Mouse (Mus musculus) right cerebral cortex, postnatal 10 days (tissue): Measurements from ENCODE around the gene Lce1i.
"Not testable (repeated sequence)": the region's sequence is repeated elsewhere in the genome, so short reads cannot be mapped to it uniquely, and the experiment has no call there.

Experiments
- DNase-seq, 2 experiments: peaks; one replicate each; pipeline ENCODE4 v3.0.0; 2021; ENCODE audit warnings: low spot score in 2 of 2

Lce1i gene

DNA sequence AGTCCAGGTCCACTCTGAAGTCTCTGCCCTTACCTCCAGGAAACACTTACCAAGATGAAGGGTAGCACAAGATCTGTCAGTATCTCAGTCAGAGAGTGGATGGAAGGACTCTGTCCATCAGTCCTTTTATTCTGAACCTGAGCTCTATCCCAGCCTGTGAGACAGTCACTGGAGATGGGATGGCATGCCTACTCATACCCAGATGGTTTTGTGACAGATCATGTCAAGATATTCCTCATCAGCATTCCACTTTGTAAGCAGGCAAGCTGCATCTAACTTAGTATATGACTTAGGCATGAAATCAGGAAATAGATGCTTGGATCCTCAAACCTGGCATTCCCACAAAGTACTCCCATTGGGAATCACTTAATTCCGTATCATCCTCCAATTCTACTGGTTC, at the start of gene Lce1i:
Gene Lce1i, minus strand, starts transcription at position 101 of the 400 bp plus-strand sequence.
- no peak for DNase-seq

DNA sequence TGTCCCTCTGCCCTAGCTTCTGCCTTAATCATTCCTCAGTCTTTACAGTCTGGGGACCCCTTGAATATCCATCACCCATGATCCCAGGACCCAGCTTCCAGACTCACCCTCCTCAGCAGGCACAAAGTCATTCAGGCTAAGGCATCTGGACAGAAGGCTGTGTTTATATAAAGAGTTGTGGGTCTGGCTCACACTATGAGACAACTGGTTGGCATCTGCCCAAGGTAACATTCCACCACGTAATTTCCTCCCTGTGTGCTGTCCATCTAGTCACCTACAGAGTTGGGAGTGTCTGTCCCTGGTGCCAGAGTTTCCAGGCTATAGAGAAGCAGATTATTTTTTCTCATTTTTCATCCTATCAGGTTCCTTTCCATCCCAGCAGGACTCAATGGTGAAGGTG, 48.4 kb upstream of the Lce1i start, which contains the start of gene Kprp:
Gene Kprp, minus strand, starts transcription at position 140 of the 400 bp plus-strand sequence.
- no peak for DNase-seq

DNA sequence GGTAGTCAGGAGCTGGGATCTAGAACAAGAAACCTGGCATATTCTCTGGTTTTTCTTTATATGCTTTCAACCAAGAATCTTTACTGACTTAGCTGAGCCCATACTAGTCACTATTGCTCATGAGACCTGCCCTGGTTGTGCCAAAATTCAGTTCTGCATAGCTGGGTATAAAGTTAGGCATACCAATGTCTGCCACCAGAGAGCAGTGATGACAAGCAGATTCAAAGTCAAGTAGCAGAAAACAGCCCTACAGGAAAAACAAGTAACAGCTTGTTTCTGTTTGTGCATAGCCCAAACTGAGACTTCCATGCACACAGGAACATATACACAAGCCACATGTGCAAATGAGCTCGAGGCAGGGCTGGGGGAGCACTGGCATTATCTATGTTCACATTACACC, 47.1 kb upstream of the Lce1i start:
- DNase-seq = no peak

DNA sequence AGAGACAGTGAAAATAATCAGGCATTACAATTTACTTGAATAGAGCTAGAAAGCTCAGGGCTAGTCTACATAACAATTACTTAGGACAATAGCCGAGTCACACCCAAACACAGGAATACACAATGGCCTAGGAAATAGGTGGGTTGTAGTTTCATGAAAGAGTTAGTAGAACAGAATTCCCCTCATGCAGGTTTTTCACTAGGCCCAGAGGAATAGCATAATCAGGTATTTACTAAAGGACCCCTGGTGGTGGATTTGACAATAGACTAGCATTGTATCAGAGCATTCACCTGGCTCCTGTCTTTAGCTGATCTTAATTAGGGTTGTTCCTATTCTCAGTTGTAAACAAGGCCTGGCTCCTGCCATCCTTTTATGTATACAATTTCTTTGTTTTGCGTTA, 37.3 kb upstream of the Lce1i start:
- not testable (repeated sequence) for DNase-seq

DNA sequence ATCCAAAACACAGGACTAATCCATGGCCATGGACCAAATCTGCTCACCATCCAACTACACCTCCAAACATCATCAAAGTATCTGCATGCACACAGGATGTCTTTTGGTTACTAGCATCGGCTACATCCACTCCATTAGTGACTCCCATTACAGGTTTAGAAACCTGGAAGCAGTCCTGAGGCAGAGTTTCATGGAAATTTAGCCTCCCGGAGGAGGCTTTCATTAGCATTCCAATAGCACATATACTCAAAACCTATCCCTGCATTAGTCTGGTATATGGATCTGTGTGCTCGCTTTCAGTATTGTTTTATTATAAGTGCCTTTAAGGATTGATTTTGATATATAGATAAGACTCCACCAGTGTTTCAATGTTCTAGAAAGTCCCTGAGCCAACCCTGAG, 36.9 kb upstream of the Lce1i start:
- DNase-seq = no peak

DNA sequence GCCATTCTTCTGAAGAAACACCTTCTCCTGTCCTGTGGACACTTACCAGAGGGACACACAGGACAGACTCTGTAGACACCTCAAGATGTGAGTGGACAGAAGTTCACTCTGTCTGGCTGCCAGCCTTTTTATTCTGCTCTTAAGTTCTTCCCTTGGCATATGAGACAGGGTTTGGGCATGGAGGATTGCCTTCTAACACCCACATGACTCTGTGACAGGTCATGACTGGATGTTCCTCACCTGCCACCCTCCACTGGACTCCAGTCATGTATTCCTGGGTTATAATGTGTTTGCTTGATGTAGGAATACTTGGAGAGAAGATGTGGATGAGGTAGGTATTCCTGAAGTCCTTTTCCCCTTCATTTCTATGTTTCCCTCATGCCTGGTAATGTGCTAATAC, 29.1 kb upstream of the Lce1i start, which contains the start of gene Lce1k:
Gene Lce1k, minus strand, starts transcription at position 101 of the 400 bp plus-strand sequence.
- no peak for DNase-seq

DNA sequence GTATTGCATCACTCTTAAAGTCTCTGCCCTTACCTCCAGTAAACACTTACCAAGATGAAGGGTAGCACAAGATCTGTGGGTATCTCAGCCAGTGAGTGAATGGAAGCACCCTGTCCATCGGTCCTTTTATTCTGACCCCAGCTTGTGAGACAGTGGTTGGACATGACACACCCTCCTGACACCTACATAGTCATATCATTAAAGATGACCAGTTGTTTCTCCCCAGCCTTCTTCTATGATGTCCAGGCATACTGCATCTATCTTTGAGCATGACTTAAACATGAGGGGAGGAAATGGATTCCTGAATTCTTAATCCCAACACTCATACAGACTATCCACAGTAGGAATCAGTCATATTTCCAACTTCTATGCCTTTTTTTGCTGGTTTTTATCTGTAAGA, 11.7 kb upstream of the Lce1i start, which contains the start of gene Lce1j:
Gene Lce1j, minus strand, starts transcription at position 101 of the 400 bp plus-strand sequence.
- no peak for DNase-seq

DNA sequence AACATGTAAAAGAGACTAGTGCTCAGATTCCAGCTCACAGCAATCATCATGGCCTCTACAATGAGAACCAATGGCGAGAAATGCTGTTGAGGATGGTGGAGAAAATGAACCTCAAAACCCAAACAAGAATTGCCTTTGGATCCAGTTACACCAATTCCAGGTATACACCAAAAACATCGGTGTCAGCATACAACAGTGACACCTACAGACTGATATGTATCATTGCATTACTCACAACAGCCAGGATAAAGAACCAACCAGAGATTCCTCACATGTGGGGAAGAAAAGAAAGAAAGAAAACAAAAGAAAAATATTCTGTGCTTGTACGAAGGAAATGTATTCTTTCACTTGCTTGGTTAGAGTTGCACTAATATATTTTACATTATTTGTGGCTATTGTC, 7.1 kb downstream of the Lce1i start:
- no peak for DNase-seq

DNA sequence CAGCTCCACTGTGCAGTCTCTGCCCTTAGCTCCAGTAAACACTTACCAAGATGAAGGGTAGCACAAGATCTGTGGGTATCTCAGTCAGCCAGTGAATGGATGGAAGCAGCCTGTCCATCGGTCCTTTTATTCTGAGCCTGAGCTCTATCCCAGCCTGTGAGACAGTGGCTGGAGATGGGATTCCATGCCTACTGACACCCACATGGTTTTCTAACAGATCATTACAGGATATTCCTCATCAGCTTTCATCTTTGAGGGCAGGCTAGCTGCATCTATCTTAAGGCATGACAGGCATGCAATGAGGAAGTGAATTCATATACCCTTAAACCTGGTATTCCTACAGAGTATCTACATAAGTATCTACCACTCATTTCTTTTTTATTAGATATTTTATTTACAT, 13.7 kb downstream of the Lce1i start, which contains the start of gene Lce1h:
Gene Lce1h, minus strand, starts transcription at position 101 of the 400 bp plus-strand sequence.
- DNase-seq = no peak

DNA sequence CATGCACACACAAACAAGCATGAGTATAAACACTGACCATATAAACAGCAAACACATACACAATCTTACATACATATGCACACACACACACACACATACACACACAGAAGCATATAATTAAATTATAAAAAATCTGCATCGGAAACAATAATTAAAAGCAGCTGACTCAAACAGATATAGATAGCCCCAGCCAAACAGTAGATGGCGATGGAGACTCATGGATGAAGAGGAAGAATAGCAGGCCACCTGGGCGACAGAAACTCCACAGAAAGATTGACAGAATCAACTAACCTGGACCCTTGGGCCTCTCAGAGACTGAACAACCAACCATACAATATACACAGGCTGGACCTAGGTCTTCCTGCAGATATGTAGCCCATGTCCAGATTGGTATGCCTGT, 25.5 kb downstream of the Lce1i start:
- DNase-seq = no peak

DNA sequence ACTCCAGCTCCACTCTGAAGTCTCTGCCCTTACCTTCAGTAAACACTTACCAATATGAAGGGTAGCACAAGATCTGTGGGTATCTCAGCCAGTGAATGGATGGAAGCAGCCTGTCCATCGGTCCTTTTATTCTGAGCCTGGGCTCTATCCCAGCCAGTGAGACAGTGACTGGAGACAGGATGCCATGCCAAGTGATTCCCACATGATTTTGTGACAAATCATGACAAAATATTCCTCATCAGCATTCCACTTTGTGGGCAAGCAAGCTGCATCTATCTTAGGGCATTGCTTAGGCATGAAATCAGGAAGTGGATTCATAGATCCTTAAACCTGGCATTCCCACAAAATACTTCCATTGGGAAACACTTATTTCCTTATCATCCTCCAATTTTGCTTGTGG, 26.5 kb downstream of the Lce1i start, which contains the start of gene Lce1g:
Gene Lce1g, minus strand, starts transcription at position 101 of the 400 bp plus-strand sequence.
- no peak for DNase-seq

DNA sequence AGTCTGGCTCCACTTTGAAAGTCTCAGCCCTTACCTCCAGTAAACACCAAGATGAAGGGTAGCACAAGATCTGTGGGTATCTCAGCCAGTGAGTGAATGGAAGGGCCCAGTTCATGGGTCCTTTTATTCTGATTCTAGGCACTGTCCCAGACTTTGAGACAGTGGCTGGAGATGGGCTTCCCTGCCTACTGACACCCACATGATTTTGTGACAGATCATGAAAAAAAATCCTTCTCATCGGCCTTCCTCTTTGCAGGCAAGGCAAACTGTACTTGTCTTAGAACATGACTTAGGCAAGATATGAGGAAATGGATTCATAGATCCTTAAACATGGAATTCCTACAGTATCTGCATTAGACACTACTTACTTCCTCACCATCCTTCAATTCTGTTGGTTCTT, 39.7 kb downstream of the Lce1i start, which contains the start of gene Gm38119:
Gene Gm38119, minus strand, starts transcription at position 101 of the 400 bp plus-strand sequence.
- no peak for DNase-seq
